Mouse (Mus musculus): Measurements from ENCODE around the gene Vmn2r41. TPM values are rescaled to one million over a fixed set of nuclear protein-coding genes. Genes with fewer than 3 reads are reported as not detected.
"Not testable (repeated sequence)": the region's sequence is repeated elsewhere in the genome, so short reads cannot be mapped to it uniquely, and the experiment has no call there.

Vmn2r41 gene
- total RNA-seq (2021), result not detected

GRCm38 (mm10) chr7:8161554-8161953 is at the start of gene Vmn2r41:
Gene Vmn2r41 (minus strand): TSS chr7:8161654.
- not testable (repeated sequence) for DNase-seq (ENCODE audit: extremely low spot score in 1 of 2, low spot score in 1 of 2)

- not testable (repeated sequence) for DNase-seq (ENCODE audit: extremely low spot score in 1 of 2, low spot score in 1 of 2)
These were observed 38.8 kb upstream of the Vmn2r41 start, which contains the start of gene Vmn2r42 for GRCm38 (mm10) chr7:8200220-8200619. Gene Vmn2r42 (minus strand): TSS chr7:8200320.

GRCm38 (mm10) chr7:8092871-8093270 is 68.6 kb downstream of the Vmn2r41 start:
- DNase-seq (ENCODE audit: extremely low spot score in 1 of 2, low spot score in 1 of 2), result peak in 1 of 2 experiments; percentile 1

Other genes starting within 250 kb of the Vmn2r41 start
- not detected for gene Vmn2r42, start 38.7 kb upstream of the Vmn2r41 start, total RNA-seq (2021)
- gene Vmn2r43, start 98.9 kb upstream of the Vmn2r41 start, total RNA-seq (2021), result not detected
- not detected for gene Vmn2r44, start 221.7 kb upstream of the Vmn2r41 start, total RNA-seq (2021)

Measured in layer of hippocampus, postnatal 25 days (tissue).